Mouse (Mus musculus): Measurements from ENCODE around the gene Tm4sf5.

DNA sequence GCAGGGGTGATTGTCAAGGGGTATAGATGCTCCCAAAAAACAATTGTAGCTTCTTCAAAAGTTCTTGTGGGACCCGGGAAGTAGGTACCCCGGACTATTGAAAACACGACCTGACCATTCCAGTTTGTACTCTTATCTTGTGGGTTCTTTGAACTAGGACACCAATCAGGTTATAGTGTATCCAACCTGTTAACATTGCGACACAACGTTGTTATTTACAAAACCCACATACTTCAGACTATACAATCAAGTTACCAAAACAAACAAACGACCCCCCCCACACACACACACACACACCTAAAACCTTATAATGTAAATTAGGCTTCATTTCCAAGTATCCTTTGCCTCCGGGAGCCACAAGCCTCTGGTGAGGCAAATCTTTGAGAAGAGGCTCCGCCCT, 19.7 kb downstream of the Tm4sf5 start:
- no peak for TF ChIP-seq CTCF (IDR thresholded peaks at IDR 0.05; ENCODE audit: borderline replicate concordance, insufficient read depth, low read depth, low read length)
- TF ChIP-seq POLR2A (IDR thresholded peaks at IDR 0.05; ENCODE audit: borderline replicate concordance, insufficient read depth, low read length), result no peak

Measured in cerebellum, adult 2 months (tissue).